Mouse (Mus musculus) effector memory CD4-positive, alpha-beta T cell, adult 7 months (primary cell): ENCODE measurements around the gene Nsun2. TPM values are rescaled to one million over a fixed set of nuclear protein-coding genes. Genes with fewer than 3 reads are reported as not detected.

Experiments
- polyA plus RNA-seq: library from polyadenylated mRNA; unstranded; fragments of 100-300 nt; shearing (Covaris generic); gene quantifications from one replicate; pipeline ENCODE4 v1.2.1, GENCODE M21; 2017

Nsun2 gene
- polyA plus RNA-seq, result 124 TPM

DNA sequence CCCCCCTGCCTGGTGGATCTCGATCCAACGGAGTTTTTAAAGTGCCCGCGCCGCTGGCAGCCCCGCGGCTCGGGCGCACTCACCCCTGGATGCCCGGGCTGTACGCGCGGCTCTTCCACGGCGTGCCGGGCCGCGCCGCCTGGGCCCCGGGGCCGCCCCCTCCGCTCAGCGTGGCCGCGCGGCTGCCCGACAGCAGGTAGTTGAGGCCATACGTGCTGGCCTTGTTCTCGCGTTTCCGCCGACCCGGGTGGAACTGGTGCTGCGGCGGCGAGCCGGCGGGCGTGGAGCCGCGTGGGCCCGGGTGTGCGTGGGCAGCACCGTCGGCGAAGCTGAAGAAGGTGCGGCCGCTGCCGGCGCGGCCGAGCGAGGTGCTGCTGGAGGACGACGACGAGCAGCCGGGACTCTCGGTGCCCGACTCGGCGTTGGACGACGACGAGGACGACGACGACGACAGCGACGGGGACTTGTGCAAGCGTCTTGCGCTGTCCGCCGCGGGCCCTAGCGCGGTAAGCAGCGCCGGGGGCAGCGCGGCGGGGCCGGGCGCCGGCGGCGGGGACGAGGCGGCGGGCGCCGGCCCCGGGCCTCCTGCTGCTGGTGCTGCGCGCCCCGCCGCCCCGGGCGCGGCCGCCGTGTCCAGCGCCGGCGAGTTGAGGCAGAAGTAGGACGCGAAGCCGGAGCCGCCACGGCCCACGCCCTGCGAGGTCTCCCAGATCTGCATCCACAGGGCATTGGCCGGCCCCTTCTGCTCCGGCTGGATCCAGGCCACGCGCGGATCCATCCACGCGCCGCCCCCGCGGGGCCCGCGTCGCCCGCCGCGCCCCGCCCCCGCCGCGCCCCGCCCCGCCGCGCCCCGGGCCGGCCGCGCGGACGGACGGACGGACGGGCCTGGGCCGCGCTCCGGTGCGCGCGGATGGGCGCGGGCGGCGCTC lies at the start of gene Nsun2:
Nsun2 (plus strand) TSS at position 342 of the 929 bp plus-strand sequence.

DNA sequence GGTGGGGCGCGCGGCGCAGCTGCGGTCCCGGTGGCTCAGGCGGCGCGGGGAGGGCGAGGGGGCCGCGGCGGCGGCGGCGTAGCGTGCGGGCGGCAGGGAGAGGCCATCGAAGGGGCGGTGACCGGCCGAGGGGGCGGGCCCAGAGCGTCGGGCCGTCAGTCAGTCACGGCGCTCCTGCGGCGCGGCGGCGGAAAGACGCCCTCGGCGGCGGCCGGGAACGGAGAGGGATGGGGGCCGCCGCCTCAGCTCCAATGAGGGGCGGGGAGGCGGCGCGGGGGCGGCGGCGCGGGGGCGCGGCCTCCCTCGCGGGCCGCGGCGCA lies 748 bp downstream of the Nsun2 start, which contains the start of gene Tent4a:
Tent4a (minus strand) TSS at position 284 of the 320 bp plus-strand sequence.

DNA sequence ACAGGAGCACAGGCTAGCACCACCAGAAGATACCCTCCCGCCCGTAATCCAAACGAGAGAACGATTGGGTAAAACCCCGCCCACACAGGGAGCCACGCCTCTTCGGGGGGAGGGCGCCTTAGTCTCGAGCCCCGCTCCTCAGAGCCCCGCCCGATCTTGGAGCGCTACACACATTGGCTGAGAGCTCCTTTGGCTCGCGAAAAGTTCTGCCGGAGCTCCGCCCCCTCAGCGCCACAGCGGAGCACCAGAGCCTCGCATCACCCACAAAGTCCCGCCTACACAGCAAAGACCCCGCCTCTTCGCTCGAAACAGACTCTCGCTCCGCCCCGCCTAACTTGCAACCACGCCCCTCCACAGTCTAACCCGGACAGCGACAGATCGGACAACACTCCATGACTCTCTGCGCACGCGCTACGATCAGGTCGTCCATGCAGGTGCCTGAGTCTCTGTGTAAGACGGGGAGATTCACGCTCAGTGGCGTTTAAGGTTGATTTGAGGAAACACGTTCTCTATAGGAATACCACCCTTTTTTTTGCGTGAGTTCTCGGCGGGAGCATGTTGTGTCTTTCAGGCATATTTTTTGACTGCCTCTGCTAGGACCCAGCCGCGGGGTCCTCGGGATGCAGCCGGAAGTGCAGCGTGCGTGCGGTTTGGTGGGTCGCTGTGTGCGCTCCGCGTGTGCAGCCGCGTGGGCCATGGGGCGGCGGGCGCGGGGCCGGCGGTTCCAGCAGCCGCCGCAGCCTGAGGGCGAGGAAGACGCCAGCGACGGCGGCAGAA lies 78.0 kb downstream of the Nsun2 start, which contains the start of gene Srd5a1:
Srd5a1 (minus strand) TSS at position 45 of the 777 bp plus-strand sequence.

Other genes with a start within 250 kb of the Nsun2 start
- 14.3 TPM for gene Tent4a, start 871 bp downstream of the Nsun2 start, polyA plus RNA-seq
- 0.94 TPM for gene Srd5a1, start 77.7 kb downstream of the Nsun2 start, polyA plus RNA-seq
- not detected for gene Ube2ql1, start 206.1 kb downstream of the Nsun2 start, polyA plus RNA-seq